Mouse (Mus musculus): Measurements from ENCODE around the gene Ube2e1. TPM values are rescaled to one million over a fixed set of nuclear protein-coding genes. Genes with fewer than 3 reads are reported as not detected.

Gene Ube2e1
- 29.8 and 41.6 TPM in 2 replicates for polyA plus RNA-seq (2012; ENCODE audit: low replicate concordance)

DNA sequence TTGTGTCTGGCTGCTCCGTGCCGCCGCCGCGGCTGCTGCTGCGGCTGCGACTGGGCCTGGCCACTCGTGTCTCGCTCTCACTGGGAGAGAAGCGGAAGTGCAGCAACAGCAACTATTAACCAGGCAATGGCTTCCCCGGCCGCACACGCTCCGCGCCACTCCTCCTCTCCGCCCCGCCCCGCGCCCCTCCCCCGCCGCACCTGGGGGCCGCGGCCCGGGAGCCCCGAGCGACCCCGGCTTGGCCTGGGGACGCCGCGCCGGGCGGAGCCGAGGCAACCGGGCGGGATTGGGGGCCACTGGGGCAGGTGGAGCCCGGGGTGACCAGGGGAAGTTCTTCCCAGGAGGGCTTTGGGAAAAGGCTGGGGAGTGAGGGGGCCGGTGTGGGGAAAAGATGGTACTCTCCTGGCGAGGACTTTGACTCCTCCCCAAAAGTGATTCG is at the start of gene Ube2e1:
Gene Ube2e1 (minus strand): TSS at position 167 of the 439 bp plus-strand sequence.

DNA sequence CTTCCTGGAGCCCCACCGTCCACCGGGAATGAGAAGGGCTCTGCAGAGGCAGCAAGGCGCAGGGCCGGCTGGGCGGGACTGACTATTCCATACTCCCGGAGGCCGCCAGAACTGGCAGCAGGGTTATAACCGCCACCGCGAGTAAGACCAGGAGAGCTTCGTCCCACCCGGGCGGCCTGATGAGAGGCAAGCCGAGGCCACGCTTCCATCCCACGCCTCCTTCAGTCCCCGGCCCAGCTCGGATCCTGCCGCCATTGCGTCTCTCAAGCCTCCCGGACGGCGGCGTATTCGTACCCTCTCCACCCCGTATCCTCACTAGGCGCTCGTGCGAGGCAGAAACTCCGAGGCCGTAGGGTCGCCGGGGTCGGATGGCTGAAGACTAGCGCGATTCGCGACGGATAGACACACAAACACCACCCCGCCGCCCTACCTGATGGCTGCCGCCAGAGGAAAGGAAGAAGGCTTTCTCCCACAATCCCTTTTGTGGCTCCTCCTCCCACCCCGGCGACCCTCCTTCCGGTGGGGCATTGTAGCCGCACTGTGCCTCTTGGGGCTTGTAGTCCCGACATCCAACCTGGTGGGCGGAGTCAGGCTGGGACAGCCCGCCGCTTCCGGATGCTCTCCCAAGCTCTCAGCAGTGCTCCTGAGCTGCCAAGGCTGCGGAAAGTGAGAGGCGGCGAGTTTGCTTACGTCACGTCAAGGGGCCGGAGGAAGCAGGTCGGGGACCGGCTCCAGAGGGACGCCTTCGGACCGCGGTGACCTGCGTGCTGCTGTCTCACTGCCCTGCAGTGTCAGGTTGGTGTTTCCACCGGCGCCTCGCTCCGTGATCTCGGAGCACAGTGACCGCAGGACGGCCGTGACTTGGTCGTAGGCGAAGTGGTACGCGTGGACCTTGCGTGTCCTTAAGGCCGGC is 60.9 kb downstream of the Ube2e1 start, which contains the start of the genes Nkiras1 and Rpl15:
Gene Nkiras1 (plus strand): TSS at position 608 of the 913 bp plus-strand sequence.
Gene Rpl15 (minus strand): TSS at position 863 of the 913 bp plus-strand sequence.

DNA sequence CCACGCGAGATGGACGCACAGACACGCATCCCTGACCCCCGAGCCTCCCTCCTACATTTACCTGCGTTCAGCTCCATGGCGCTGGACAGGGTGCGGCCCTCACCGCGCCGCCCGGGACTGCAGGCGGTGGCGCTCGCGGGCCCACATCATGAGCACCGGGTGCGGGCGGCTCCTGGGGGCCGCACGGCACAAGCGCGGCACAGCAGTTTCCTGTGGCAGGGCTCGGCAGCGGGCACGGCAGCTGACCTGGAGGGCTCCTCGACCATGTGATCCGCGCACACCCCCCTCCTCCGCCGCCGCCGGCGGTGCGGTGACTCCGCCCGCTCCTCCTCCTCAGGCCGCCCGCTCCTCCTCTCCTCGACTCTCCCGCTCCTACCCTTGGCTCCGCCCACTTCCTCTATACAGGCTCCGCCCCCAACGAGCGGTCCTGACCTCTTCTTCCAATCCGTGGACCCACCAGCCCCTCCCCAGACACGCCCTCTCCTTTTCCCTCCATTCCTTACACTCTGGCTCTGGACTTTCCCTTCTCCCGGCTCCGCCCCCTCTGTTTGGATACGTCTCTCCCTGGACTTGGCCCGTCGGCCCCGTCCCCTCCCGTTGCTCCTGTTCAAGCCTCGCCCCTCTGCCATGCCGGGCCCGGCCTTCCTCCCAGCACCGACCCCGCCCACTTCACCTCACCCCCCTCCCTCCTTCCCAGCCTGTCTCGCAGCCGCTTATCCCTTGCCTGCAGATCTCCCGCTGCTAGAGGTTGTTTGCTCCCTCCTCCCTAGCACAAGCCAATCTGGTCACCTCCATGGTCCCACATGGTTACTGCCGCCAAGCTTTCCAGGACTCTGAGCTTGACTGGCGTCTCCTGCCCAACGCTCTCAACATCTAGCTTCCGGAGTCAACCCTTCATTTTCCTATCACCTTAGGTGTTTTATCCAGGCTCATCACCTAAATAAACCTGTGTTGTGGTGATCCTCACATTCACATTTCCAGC is 92.6 kb downstream of the Ube2e1 start, which contains the start of gene Nr1d2:
Gene Nr1d2 (minus strand): TSS at position 378 of the 982 bp plus-strand sequence.

Other genes starting within 250 kb of the Ube2e1 start
- 6.3 and 16.3 TPM in 2 replicates for gene Nr1d2, start 92.7 kb downstream of the Ube2e1 start, polyA plus RNA-seq (2012; ENCODE audit: low replicate concordance)
- gene Nkiras1, start 60.7 kb downstream of the Ube2e1 start, polyA plus RNA-seq (2012; ENCODE audit: low replicate concordance) = 1.9 and 3.5 TPM in 2 replicates
- 40.0 and 276 TPM in 2 replicates for gene Rpl15, start 60.5 kb downstream of the Ube2e1 start, polyA plus RNA-seq (2012; ENCODE audit: low replicate concordance)